Mouse (Mus musculus): ENCODE data around the gene Arhgap10. TPM values are rescaled to one million over a fixed set of nuclear protein-coding genes. Genes with fewer than 3 reads are reported as not detected.

Gene Arhgap10
- polyA plus RNA-seq, 1 experiment: 4.0 TPM

GRCm38 (mm10) chr8:77478155-77478912, 39.4 kb downstream of the Arhgap10 start:
- Histone ChIP-seq H3K4me3 (ENCODE audit: low read depth, low read length) (no peak overlapping the region), H3K27me3 (ENCODE audit: control insufficient read depth, insufficient read depth, low read length) (no peaks in the 10 kb centered on the region), H3K4me1 (ENCODE audit: control insufficient read depth, insufficient read depth, insufficient read length, low read length) (peaks cover 7% of the 10 kb centered on the region), H3K27ac (ENCODE audit: insufficient read depth, low read depth, low read length) (no peak overlapping the region; the same call in 1 of the 2 replicates), H3K36me3 (ENCODE audit: control insufficient read depth, insufficient read depth, low read length) (no peaks in the 10 kb centered on the region)
- WGBS: 58% methylated on average over 12 of the region's 12 CpGs
- TF ChIP-seq CTCF (IDR thresholded peaks at IDR 0.05; ENCODE audit: extremely low read depth, insufficient read length, insufficient replicate concordance, low read depth, low read length) (no peak), POLR2A (IDR thresholded peaks at IDR 0.05; ENCODE audit: low read depth, low read length) (no peak)

- TF ChIP-seq POLR2A (IDR thresholded peaks at IDR 0.05; ENCODE audit: low read depth, low read length) (no peak), CTCF (IDR thresholded peaks at IDR 0.05; ENCODE audit: extremely low read depth, insufficient read length, insufficient replicate concordance, low read depth, low read length) (no peak)
- H3K27ac ChIP-seq (ENCODE audit: insufficient read depth, low read depth, low read length): no peak overlapping the region
- WGBS: 75% methylated on average over 12 of the region's 12 CpGs
- no peaks in the 10 kb centered on the region for H3K36me3 ChIP-seq (ENCODE audit: control insufficient read depth, insufficient read depth, low read length)
- peaks cover 7% of the 10 kb centered on the region for H3K4me1 ChIP-seq (ENCODE audit: control insufficient read depth, insufficient read depth, insufficient read length, low read length)
- H3K27me3 ChIP-seq (ENCODE audit: control insufficient read depth, insufficient read depth, low read length): no peaks in the 10 kb centered on the region
- no peak overlapping the region for H3K4me3 ChIP-seq (ENCODE audit: low read depth, low read length)
Measured at GRCm38 (mm10) chr8:77477684-77478083, 40.1 kb downstream of the Arhgap10 start.

GRCm38 (mm10) chr8:77474614-77475013, 43.1 kb downstream of the Arhgap10 start:
- Histone ChIP-seq H3K36me3 (ENCODE audit: control insufficient read depth, insufficient read depth, low read length) (no peaks in the 10 kb centered on the region), H3K27me3 (ENCODE audit: control insufficient read depth, insufficient read depth, low read length) (no peaks in the 10 kb centered on the region), H3K27ac (ENCODE audit: insufficient read depth, low read depth, low read length) (no peak overlapping the region), H3K4me3 (ENCODE audit: low read depth, low read length) (no peak overlapping the region), H3K4me1 (ENCODE audit: control insufficient read depth, insufficient read depth, insufficient read length, low read length) (peaks cover 7% of the 10 kb centered on the region)
- TF ChIP-seq POLR2A (IDR thresholded peaks at IDR 0.05; ENCODE audit: low read depth, low read length) (no peak), CTCF (IDR thresholded peaks at IDR 0.05; ENCODE audit: extremely low read depth, insufficient read length, insufficient replicate concordance, low read depth, low read length) (no peak)
- WGBS: 89% methylated on average over 5 of the region's 5 CpGs

- TF ChIP-seq CTCF (IDR thresholded peaks at IDR 0.05; ENCODE audit: extremely low read depth, insufficient read length, insufficient replicate concordance, low read depth, low read length): no peak
- TF ChIP-seq POLR2A (IDR thresholded peaks at IDR 0.05; ENCODE audit: low read depth, low read length): no peak
- WGBS: 40% methylated on average over 7 of the region's 7 CpGs
- Histone ChIP-seq H3K27ac (ENCODE audit: insufficient read depth, low read depth, low read length) (peak overlapping the region; percentile 49; the same call in 1 of the 2 replicates), H3K36me3 (ENCODE audit: control insufficient read depth, insufficient read depth, low read length) (no peaks in the 10 kb centered on the region), H3K4me1 (ENCODE audit: control insufficient read depth, insufficient read depth, insufficient read length, low read length) (peaks cover 6% of the 10 kb centered on the region), H3K4me3 (ENCODE audit: low read depth, low read length) (no peak overlapping the region), H3K27me3 (ENCODE audit: control insufficient read depth, insufficient read depth, low read length) (no peaks in the 10 kb centered on the region)
Measured at GRCm38 (mm10) chr8:77473773-77474172, 44.0 kb downstream of the Arhgap10 start.

- no peak overlapping the region for H3K4me3 ChIP-seq (ENCODE audit: low read depth, low read length)
- peaks cover 2% of the 10 kb centered on the region; the same call in 1 of the 2 replicates for H3K4me1 ChIP-seq (ENCODE audit: control insufficient read depth, insufficient read depth, insufficient read length, low read length)
- 62% methylated on average over 6 of the region's 6 CpGs for WGBS
- no peaks in the 10 kb centered on the region for H3K27me3 ChIP-seq (ENCODE audit: control insufficient read depth, insufficient read depth, low read length)
- H3K36me3 ChIP-seq (ENCODE audit: control insufficient read depth, insufficient read depth, low read length): no peaks in the 10 kb centered on the region
- peak overlapping the region; percentile 49; the same call in 1 of the 2 replicates for H3K27ac ChIP-seq (ENCODE audit: insufficient read depth, low read depth, low read length)
- TF ChIP-seq CTCF (IDR thresholded peaks at IDR 0.05; ENCODE audit: extremely low read depth, insufficient read length, insufficient replicate concordance, low read depth, low read length) (no peak), POLR2A (IDR thresholded peaks at IDR 0.05; ENCODE audit: low read depth, low read length) (no peak)
Measured at GRCm38 (mm10) chr8:77473373-77473772, 44.4 kb downstream of the Arhgap10 start.

- TF ChIP-seq POLR2A (IDR thresholded peaks at IDR 0.05; ENCODE audit: low read depth, low read length) (no peak), CTCF (IDR thresholded peaks at IDR 0.05; ENCODE audit: extremely low read depth, insufficient read length, insufficient replicate concordance, low read depth, low read length) (no peak)
- WGBS: 86% methylated on average over 6 of the region's 6 CpGs
Measured at GRCm38 (mm10) chr8:77461392-77461791, 56.4 kb downstream of the Arhgap10 start.

GRCm38 (mm10) chr8:77460363-77460762, 57.4 kb downstream of the Arhgap10 start:
- Histone ChIP-seq H3K27ac (ENCODE audit: insufficient read depth, low read depth, low read length) (no peak overlapping the region), H3K36me3 (ENCODE audit: control insufficient read depth, insufficient read depth, low read length) (no peaks in the 10 kb centered on the region), H3K4me3 (ENCODE audit: low read depth, low read length) (no peak overlapping the region), H3K27me3 (ENCODE audit: control insufficient read depth, insufficient read depth, low read length) (no peaks in the 10 kb centered on the region), H3K4me1 (ENCODE audit: control insufficient read depth, insufficient read depth, insufficient read length, low read length) (no peaks in the 10 kb centered on the region)
- TF ChIP-seq CTCF (IDR thresholded peaks at IDR 0.05; ENCODE audit: extremely low read depth, insufficient read length, insufficient replicate concordance, low read depth, low read length) (no peak), POLR2A (IDR thresholded peaks at IDR 0.05; ENCODE audit: low read depth, low read length) (no peak)
- WGBS: 55% methylated on average over 2 of the region's 2 CpGs

More at GRCm38 (mm10) chr8:77461392-77461791, 56.4 kb downstream of the Arhgap10 start:
- no peaks in the 10 kb centered on the region for H3K27me3 ChIP-seq (ENCODE audit: control insufficient read depth, insufficient read depth, low read length)
- H3K36me3 ChIP-seq (ENCODE audit: control insufficient read depth, insufficient read depth, low read length): no peaks in the 10 kb centered on the region
- H3K4me1 ChIP-seq (ENCODE audit: control insufficient read depth, insufficient read depth, insufficient read length, low read length): no peaks in the 10 kb centered on the region
- H3K27ac ChIP-seq (ENCODE audit: insufficient read depth, low read depth, low read length): no peak overlapping the region
- H3K4me3 ChIP-seq (ENCODE audit: low read depth, low read length): no peak overlapping the region
